Mouse (Mus musculus) gonadal fat pad, adult 2 months (tissue): ENCODE data around the gene Arhgap21. TPM values are rescaled to one million over a fixed set of nuclear protein-coding genes. Genes with fewer than 3 reads are reported as not detected.

Source experiments
- DNase-seq: peaks from one replicate; pipeline ENCODE4 v3.0.0-alpha.2; 2012; ENCODE audit warnings: low read depth
- polyA plus RNA-seq: library from polyadenylated mRNA; depleted of rRNA; stranded (reverse); fragments of >200 nt; gene quantifications from 2 replicates; pipeline ENCODE4 v1.2.3, GENCODE M21; 2012

Arhgap21 gene
- polyA plus RNA-seq, 1 experiment = 15.4 TPM

DNA sequence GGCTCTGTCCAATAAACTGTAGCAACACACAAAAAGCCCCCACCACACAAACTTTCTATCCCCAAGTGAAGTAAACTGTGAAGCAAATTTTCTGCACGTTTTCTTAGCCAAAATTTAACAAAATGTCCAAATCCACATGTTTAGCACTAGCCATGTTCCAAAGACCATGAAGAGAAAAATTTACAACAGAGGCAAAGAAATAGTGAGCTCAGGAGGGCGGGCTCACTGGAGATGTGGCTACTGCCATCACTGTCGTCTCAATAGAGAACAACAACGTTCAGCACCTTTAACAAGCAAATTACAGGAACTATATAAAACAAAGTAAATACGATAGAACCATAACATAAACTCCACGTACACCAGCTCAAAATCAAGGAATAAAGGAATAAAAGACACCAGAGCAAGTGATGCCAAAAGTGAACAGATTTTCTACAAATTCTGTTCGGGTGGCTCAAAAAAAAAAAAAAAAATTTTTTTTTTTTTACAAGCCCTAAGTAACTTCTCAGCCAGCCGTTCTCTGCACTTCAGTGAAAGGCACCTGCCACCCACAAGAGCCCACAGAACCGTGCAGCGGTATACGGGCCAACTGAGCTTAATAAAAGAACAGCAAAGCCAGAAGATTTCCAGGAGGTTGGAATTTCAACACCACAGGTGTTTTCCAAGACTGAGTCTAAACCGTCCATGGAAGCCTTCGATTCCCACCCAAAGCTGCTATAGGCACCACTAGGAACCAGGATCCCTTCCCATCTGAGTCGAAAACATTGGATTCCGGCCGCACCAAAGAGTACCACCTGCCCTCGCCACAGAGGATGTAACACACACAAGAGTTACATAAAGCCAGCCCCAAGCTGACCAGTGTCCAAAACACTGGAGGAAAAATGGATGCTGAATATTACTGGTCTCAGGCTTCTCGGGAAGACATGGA is 2.2 kb downstream of the Arhgap21 start:
- DNase-seq = no peak

DNA sequence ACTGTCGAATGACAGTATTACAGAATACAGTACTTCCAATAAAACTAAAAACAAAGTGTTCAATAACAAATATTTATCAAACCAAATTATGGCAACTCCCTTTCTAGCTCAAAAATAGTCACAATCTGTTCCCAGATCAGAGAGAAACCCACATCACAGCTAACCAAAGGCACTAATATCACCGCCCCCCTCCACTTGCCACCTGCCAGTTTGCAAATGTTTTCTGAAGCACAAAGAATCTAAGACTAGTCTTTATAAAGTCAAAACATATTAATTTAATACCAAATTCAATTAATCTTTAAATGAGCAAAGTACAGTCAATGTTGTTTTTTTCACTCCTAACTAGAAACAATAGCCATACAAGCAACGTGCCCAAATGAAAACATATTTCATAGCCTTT is 3.3 kb downstream of the Arhgap21 start:
- no peak for DNase-seq

DNA sequence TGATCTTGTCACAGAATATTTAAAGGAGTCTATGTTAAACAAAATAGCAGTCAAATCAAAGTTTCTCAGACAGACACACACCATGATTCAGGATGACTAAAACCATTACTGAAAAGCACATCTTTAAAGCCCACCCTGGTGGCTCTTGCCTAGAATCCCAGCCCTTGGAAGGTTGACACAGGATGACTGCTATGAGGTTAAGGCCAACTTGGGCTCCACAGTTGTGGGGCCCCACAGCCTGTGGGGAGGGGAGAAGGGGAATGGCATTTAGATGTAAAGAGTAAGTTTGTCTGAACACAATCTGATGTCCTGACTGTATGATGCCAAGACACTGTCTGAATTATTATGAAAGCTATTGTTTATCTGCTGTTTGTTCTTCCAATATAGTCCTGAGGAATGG is 4.2 kb downstream of the Arhgap21 start:
- no peak for DNase-seq

DNA sequence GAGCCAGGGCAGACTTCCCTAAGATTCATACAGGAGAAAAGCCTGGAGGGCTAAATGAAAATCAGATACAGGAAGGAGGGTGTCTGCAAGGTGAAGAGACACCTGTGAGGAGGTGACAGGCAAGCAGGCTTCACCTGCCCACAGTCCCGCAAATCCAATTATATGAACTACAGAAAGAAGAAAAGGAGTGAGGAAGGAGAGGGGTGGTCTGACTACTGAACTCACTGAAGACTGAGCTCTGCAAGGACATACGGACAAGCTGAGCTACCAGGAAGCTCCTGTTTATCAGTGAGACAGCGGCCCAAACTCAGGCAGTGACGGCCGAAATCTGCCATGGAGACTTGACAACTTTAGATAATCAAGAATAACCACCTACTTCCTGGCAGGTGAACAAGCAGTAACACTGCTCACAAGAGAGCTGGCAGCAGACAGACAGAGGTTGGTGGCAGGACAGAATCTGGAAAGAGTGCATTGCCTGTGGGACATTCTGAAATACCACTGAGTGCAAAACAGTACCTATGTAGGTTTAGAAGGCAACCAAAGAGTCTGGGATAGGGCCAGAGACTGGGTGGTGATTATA is 5.4 kb downstream of the Arhgap21 start:
- no peak for DNase-seq

DNA sequence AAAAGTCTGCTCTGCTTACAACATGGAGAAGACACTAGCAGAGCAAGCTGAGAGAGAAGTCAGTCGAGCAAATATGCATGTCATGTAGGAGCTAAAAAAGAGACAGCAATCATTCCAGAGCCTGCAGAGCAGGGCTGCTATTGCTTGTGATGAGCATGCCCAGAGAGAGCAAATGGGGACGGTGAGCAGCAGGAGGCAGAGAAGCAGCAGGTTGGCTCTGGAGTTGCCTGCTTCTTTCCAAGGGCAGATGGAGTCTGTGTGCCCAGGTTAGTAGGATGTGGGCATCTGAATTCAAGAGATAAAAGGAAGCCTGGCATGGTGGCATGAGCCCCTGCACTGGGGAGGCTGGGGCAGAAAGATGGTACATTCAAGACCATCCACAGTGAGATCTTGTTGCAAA is 6.4 kb downstream of the Arhgap21 start:
- no peak for DNase-seq

DNA sequence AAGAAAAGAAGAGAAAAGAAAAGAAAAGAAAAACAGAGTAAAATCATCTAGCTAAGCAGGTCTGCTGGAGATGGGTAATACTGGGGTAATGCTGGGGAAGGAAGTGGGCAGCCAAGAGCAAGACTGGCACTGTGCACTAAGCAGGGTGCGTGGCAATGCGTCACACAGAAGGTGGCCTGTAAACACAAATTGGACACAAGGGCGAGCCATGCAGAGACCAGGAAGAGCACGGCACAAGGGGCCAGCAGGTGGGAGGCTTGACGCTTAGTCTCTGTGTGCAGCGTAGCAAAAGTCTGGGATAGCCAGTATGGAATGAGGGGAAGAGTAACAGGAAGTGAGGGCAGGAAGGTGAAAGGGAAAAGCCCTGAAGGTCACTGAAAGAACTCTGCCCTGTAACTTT is 6.9 kb downstream of the Arhgap21 start:
- no peak for DNase-seq

DNA sequence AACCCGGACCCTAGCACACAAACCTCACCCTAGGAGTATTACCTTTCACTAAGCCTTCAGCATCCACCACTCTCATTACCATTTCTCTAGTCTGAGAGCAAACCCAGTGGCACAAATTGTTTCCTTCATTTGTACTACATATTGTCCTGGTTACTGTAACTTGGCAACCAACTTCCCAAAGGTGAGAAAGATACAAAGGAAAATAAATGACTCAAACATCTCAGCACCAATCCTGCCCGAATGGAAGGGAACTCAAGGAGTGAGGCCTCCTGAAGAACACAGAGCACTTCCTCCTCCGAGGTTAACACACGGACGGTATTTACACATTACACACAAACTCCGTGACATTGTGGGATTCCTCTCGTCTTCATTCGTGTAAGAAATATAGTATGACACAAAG is 7.4 kb downstream of the Arhgap21 start:
- no peak for DNase-seq

DNA sequence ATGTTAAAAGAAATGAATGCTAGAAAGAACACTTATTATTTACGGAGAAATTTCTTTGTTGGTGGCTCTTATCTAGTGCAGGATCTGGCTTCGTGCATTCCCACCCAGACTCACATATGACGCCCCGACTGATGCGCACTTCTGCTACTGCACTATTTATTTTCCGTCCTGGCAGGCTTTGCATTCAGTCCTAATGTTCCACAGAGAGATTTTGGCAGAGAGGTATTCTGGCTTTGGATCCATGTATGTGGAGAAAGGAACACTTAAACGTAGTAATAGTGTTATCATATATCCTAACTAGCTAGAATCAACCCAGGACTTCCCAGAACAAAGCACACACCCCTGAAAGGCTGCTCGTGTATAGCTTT is 8.0 kb downstream of the Arhgap21 start:
- DNase-seq = no peak

DNA sequence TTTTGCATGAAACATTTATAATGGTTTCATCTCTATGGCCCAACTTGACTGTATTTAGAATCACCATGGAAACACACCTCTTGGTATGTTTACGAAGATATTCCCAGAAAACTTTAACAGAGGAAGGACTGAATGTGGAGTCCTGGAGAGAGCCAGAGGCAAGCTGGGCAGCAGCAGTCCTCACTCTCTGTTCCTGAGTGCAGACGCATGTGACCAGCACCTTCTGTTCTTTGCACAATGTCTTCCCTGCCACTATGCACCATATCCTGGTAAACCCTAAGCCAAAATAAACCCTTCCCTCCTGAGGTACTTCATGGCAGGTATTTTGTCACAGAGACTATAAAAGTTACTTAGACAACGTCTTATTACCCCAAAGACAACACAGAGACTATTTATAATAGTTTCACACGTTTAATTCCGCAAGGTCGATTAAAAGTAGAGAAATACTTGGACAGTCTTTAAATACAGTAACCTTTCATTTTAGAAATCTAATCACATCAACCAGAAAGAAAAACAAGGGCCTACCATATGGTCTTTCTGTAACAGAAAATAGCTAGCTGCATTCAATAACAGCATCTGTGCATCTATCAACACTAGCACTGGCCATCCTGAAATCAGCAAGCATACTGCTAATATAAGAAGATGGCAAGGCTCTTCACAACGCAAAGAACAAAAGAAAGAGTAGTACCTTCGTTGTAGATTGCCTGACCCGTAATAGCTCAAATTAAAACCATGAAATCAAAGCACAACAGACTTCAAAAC is 8.6 kb downstream of the Arhgap21 start:
- no peak for DNase-seq

DNA sequence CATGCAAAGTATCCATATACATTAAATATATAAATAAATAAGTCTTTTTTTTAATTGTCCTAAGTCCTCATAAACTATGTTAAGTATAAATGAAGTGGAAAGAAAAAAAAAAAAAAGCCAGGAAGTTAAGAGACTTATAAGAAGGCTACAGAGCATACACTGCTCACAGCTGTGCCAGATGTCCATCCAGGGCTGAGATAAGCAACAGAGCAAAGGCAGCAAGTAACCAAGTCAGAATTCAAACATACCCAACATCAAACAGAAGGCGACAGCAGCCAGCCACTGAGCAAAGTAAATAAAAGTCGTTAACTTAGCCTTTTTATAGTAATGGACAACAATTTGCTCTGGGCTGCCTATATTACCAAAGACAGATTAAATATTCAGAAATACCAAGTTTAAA is 9.6 kb downstream of the Arhgap21 start:
- DNase-seq = no peak

DNA sequence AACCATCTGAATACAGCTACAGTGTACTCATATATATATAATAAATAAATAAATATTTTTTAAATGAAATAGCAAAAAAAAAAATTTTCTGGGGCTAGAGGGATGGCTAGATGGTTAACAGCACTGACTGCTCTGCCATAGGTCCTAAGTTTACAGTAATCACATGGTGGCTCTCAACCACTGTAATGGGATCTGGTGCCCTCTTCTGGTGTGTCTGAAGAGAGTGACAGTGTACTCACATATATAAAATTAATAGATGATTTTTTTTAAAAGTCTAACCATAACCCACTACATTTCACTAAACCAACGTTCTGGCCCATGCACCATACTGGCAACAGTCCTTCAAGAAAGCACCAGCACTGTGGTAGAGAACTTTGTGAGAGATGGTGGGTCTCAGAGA is 10.7 kb downstream of the Arhgap21 start:
- no peak for DNase-seq

DNA sequence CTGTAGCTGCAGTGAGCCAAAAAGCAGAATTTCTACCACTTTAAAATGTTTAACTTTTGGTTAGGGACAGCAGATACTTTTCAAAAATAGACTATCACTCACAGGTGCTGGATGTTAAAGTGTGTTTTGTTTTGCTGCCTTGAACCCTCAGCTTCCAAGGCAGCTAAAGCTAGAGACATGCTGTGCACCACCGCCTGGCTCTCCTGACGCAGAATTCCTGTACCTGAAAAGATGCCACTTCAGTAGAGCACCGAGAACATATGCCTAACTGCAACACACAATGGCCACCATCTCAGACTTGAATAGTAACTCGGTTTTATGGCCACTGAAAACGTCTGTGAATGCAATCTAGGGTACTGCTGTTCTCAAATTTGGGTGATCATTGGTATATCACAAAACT is 12.0 kb downstream of the Arhgap21 start:
- DNase-seq = no peak

DNA sequence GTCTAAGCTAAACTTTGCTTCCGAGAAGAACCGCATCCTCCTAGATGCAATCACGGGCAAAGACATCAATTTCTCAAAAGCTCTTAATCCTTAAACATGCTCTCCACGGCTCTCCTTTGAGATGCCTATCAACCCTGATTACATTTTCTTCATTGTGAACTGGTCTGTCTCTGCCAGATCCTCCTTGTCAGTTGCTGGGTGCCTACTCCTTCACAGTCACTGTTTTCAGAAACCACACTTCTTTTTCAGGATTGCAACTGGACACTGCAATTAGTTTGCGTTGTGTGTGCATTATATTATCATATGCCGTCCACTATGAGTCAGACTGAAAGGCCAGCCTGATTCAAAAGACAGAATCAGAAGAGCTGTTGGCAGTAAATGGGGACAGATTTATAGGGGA is 12.7 kb downstream of the Arhgap21 start:
- no peak for DNase-seq

DNA sequence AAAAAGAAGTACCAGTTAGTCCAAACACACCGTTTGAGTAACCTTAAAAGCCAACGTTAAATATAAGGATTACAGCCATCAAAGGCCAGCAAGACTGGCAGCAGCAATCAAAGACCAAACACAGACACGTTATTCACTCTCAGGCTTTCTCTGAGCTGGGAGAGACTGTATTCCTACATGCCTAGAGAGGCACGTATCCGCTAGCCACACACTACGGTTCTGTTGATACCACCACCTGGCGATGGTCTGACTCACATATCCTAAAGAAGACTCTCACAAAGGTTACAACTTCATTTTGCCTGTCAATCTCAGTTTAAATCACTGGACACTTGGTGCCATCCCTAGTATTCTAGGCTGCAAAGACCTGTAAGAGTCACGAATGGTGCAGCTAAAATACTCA is 13.3 kb downstream of the Arhgap21 start:
- DNase-seq = no peak

DNA sequence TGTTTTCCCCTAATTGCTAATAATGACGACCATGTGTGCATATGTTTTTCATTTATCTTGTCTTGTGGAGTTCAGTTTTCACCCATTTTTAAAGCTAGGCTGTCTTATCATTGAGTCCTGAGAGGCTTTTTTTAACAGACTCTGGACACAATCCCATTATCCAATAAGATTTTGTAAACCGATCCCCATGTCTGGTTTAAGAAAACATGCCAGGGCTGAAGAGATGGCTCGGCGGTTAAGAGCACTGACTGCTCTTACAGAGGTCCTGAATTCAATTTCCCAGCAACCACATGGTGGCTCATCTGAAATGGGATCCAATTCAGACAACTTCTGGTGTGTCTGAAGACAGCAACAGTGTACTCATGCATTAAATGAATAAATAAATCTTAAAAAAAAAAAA is 16.0 kb downstream of the Arhgap21 start:
- DNase-seq = no peak

DNA sequence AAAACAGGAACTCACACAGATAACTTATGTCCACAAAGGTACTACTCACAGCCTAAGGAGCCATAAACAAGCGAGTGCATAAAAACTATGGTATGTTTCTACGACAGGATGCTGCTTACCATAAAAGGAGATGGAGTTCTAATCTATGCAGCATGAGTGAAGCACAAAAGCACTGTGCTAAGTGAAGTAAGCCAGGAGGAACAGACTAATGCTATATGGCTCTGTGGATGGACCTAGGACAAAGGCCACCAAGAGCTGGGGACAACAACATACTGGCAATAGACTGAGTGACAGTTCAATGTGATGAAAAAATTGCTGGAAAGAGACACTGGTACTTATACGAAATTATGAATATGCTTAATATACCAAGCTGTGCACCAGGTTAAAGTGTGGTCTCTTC is 19.5 kb downstream of the Arhgap21 start:
- no peak for DNase-seq

DNA sequence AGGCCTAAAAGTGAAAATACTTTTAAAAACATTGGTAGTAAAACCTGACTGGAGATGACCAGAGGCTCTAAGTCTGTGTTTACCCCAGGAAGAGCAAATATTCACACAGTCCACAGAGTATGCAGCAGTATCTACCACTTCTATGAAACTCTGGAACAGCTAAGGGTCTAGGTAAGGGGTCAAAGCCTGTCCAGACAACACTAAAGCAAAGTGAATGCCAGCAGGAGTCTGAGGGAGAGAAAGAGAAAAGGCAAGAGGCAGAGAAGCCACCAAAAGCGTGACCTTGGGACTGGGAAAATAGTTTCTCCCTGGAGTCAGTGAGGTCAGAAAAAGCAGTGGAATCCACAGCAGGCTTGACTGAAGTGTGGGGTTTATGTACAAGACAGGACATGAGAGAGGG is 21.6 kb downstream of the Arhgap21 start:
- DNase-seq = no peak

DNA sequence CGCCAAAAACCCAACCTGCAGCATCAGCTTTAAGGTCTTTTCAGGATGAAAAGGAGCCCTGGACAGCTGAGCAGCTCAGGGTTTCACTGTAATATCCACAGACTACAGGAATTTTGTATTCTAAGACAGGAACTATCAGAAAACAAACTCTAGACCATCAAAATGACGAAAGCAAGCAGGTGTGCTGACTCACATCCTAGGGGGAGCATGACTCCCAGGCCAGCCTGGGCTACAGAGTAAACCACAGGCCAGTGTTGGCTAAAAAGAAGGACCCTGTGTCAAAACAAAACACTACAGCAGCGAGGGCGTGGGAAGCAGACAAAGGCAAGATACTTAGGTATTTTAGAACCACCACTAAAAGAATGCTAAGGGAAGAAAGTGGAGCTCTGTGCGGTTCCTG is 23.1 kb downstream of the Arhgap21 start:
- DNase-seq = no peak

DNA sequence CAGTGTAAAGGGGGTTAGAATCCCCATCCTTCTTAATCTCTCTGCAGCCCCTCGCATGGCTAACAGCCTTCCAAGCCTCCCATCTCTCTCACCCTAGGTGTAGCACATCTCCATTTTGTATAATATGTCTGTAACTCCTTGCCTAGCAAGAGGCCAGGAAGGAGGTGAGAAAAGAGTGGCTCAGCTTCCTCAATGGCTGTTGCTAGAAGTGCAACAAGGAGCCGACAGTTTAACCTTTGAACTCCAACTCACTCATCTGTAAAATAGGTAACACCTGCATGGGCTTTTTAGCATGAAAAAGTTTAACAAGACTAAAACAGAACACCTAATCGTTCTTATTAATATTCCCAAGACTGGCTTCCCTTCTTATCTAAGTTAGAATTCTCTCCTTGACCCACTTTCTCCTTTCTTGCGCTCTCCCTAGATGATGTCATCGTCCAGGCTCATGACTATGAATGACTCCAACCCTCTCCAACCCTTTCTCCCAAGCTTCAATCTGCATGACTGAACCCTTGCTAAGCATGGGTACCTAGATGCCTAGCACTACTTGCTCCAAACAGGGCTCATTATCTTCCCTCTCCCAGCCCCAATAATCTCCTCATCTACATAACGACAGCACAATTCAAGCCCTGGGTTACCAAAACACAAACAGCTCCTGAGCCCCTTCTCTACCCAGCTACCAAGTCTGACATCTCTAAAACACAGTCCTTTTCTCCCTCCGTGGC is 24.8 kb downstream of the Arhgap21 start:
- no peak for DNase-seq

DNA sequence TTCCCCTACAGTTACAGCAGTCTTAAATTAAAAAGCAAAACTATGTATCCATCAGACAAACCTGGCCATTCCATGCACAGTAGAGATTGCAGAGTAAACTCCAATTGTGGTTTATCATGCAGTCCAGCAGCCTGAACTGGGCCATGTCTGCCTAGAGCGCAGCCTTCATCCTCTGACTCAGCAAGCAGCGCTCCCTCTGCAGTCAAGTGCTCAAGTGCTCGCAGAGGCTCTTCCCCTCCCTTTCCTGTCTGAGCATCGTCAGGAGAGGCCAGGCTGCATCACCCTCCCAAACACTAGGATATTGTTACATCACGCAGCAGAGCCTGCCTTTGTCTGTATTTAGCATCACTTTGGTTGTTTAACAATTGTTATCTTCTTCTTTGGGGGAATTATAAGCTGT is 25.5 kb downstream of the Arhgap21 start:
- no peak for DNase-seq

DNA sequence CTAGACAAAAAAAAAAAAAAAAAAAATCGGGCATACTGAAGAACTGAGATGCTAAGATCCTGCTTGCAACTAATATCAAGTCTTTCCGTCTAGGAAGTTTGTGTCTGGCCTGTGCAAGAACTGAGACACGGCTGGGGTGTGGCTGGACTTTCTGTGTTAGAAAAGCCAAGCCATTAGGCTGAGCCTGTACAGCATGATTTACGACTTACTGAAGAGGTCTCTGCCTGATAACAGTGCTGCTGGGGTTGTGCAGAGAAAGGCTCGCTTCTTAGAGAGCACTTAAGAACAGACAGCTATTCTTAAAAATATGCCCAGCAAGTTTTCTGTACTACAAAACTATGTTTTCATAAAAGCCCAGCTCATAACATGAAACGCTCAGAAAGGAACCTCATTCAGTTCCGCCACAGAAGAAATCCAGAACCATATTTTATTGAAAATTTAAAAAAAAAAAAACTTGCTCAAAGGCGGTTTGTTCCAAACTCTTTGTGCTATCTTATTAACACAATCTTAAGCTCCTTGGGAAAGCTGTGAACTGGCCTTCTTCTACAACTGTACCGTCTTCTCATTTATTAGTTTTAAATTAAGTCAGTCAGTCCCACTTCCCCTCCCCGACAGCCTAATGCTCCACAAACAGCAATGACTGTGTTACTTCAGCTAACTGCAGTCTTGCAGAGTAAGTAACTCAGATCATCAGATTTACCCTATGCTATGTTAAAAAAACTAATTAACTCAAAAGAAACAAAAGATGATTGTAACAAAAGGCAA is 26.1 kb downstream of the Arhgap21 start:
- no peak for DNase-seq
